Mouse (Mus musculus): ENCODE results near the gene Aplnr. TPM values are rescaled to one million over a fixed set of nuclear protein-coding genes. Genes with fewer than 3 reads are reported as not detected.

The Aplnr gene
- polyA plus RNA-seq, 1 experiment from 2014 or later: 84.1 TPM

DNA sequence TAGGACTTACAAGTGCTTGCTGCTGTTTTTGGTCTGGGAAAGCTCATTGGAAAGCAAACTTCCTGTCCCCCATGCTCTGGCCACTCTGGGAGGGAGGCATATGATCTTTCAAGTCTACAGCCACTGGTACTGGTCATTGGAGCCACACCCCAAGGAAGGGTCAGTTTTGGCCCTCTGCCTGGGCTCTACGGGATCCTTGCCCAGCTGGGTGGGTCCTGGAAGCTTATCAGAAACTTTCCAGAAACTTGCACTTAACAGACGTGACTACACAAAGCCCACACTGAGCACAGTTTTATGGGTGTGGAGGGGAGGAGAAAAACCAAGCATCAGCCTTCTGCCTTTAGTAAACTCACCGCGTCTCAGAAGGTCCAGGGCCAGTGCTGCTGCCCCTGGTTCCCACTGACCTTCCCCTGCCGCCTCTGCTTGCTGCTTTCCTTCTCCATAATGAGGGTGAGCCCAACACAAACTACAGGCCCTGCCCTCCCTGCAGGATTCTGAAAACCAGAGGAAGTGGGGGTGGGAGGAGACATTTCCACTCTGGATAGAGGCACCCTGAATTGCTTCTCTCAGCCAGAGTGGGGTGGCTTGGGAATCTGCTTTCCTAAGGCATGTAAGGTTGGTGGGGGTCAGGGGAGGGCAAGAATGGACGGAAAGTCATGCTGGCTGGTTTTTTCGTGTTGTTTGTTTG, 37.1 kb upstream of the Aplnr start:
- H3K4me1 ChIP-seq (ENCODE audit: insufficient read depth, low read depth, low read length): peaks cover 6% of the 10 kb centered on the region; the same call in 1 of the 2 replicates
- 0 out of 2 replicates have a peak overlapping the region, but pooled peaks have one; percentile 11 for H3K4me2 ChIP-seq (replicated peaks; ENCODE audit: low read depth, low read length)
- 22% methylated on average over 7 of the region's 7 CpGs for WGBS
- peak overlapping the region; percentile 83 for H3K27ac ChIP-seq (ENCODE audit: low read length)
- ATAC-seq (peak; percentile 95), DNase-seq (ENCODE audit: low spot score) (peak; percentile 84)
- peak; percentile 80 for TF ChIP-seq EP300 (IDR thresholded peaks at IDR 0.05)
- TF ChIP-seq CTCF (IDR thresholded peaks at IDR 0.05): no peak
- no peak overlapping the region for H3K4me3 ChIP-seq (ENCODE audit: low read depth, low read length)
- H3K9me3 ChIP-seq (ENCODE audit: low read length): no peaks in the 10 kb centered on the region
- H3K9ac ChIP-seq (replicated peaks; ENCODE audit: low read depth): no peak overlapping the region
- H3K36me3 ChIP-seq (ENCODE audit: insufficient read depth, low read length): no peaks in the 10 kb centered on the region
- no peaks in the 10 kb centered on the region for H3K27me3 ChIP-seq (replicated peaks; ENCODE audit: insufficient read depth, low read length)

DNA sequence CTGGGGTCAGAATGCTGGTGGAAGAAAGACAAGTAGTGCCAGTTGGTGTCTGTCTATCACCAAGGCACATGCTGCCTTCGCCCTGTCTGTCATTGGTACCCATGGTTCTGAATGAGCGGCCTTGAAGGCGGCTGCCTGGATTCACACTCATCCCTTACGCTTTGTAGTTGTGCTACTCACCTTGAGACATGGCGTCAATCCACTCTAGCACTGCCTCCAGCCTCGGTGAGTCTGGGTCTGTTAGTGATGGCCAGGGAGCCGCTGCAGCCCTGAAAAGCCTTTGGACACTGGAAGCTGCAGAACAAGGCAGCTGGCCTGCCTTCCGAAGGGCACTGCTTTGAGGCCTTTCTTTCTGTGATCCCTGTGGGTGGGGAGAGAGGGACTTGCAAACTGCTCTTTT, 32.8 kb upstream of the Aplnr start:
- Histone ChIP-seq H3K9ac (replicated peaks; ENCODE audit: low read depth) (no peak overlapping the region), H3K4me3 (ENCODE audit: low read depth, low read length) (no peak overlapping the region), H3K36me3 (ENCODE audit: insufficient read depth, low read length) (no peaks in the 10 kb centered on the region), H3K27ac (ENCODE audit: low read length) (no peak overlapping the region), H3K4me2 (replicated peaks; ENCODE audit: low read depth, low read length) (no peak overlapping the region), H3K9me3 (ENCODE audit: low read length) (no peaks in the 10 kb centered on the region), H3K27me3 (replicated peaks; ENCODE audit: insufficient read depth, low read length) (no peaks in the 10 kb centered on the region), H3K4me1 (ENCODE audit: insufficient read depth, low read depth, low read length) (peaks cover 19% of the 10 kb centered on the region; the same call in 1 of the 2 replicates)
- ATAC-seq (no peak), DNase-seq (ENCODE audit: low spot score) (no peak)
- 82% methylated on average over 8 of the region's 8 CpGs for WGBS
- TF ChIP-seq EP300 (IDR thresholded peaks at IDR 0.05) (no peak), CTCF (IDR thresholded peaks at IDR 0.05) (no peak)

DNA sequence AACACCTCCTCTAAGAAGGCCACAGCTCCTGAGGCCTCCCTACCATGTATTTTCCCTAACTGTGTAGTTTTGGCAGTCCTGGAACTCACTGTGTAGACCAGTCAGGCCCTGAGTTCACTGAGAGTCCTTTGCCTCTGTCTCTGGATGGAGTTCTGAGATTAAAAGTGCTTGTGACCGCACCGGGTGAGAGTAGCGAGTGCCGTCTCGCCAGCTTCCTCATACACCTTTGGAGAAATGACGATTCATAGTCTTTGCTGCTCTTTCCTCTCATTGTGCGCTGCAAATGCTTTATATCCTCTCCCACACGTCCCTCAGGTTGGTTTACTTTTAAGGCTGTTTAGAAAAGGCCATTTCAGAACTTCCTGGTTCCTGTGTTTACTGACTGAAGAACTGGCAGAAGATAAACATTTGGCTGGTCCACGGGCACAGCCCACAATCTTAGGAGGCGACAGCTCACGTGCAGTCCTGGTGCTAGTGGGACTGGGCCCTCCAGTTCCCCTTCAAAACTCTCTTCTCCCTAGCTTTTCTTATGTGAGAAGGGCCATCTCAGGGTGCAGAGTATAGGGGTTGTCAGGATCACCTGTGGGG, 30.5 kb upstream of the Aplnr start:
- DNase-seq (ENCODE audit: low spot score) (peak; percentile 83), ATAC-seq (peak; percentile 87)
- Histone ChIP-seq H3K27ac (ENCODE audit: low read length) (peak overlapping the region; percentile 77), H3K4me1 (ENCODE audit: insufficient read depth, low read depth, low read length) (peaks cover 14% of the 10 kb centered on the region; the same call in 1 of the 2 replicates), H3K4me2 (replicated peaks; ENCODE audit: low read depth, low read length) (peak overlapping the region; percentile 17), H3K36me3 (ENCODE audit: insufficient read depth, low read length) (no peaks in the 10 kb centered on the region), H3K9me3 (ENCODE audit: low read length) (no peaks in the 10 kb centered on the region), H3K27me3 (replicated peaks; ENCODE audit: insufficient read depth, low read length) (no peaks in the 10 kb centered on the region), H3K9ac (replicated peaks; ENCODE audit: low read depth) (peak overlapping the region; percentile 26; the same call in 1 of the 2 replicates), H3K4me3 (ENCODE audit: low read depth, low read length) (no peak overlapping the region)
- TF ChIP-seq EP300 (IDR thresholded peaks at IDR 0.05) (peak; percentile 77), CTCF (IDR thresholded peaks at IDR 0.05) (no peak)
- 17% methylated on average over 11 of the region's 11 CpGs for WGBS

DNA sequence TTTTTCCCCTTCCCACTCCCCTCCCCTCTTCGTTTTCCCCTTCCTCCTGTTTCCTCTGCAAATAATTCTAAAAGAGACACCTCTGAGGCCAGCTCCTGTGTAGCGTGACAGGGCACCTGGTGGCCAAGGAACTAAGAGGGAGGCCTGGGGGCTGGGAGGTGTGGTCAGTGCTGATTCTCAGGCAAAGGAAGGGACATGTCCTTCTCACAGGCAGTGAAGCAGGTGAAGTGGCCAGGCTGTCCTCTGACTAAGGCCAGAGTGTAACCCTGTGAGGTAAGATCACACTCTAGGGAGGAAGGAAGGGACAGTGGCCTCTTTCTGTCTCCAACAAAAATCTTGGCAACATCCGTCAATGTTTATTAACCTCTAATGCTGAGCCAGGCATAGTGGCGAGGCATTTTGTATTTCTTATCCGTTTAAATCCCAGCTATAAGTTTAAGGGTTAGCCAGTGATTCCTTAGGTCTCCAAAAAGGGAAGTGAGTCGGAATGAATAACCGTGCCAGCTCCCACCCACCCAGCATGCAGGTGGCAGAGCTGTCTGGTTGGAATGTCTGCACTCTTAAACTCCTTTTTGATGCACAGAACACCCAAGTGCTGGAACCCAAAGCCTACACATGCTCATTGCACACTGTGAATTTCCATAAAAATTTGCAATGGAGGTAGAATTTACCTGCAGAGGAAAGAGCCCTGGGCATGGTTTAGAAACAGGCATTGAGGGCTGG, 29.8 kb upstream of the Aplnr start:
- DNase-seq (ENCODE audit: low spot score) (peak; percentile 39), ATAC-seq (peak; percentile 54)
- H3K4me1 ChIP-seq (ENCODE audit: insufficient read depth, low read depth, low read length): peaks cover 14% of the 10 kb centered on the region; the same call in 1 of the 2 replicates
- TF ChIP-seq CTCF (IDR thresholded peaks at IDR 0.05) (no peak), EP300 (IDR thresholded peaks at IDR 0.05) (no peak)
- no peak overlapping the region for H3K4me3 ChIP-seq (ENCODE audit: low read depth, low read length)
- WGBS: 31% methylated on average over 7 of the region's 7 CpGs
- 0 out of 2 replicates have a peak overlapping the region, but pooled peaks have one; percentile 12 for H3K9ac ChIP-seq (replicated peaks; ENCODE audit: low read depth)
- H3K4me2 ChIP-seq (replicated peaks; ENCODE audit: low read depth, low read length): peak overlapping the region; percentile 17
- no peaks in the 10 kb centered on the region for H3K27me3 ChIP-seq (replicated peaks; ENCODE audit: insufficient read depth, low read length)
- peak overlapping the region; percentile 77 for H3K27ac ChIP-seq (ENCODE audit: low read length)
- H3K36me3 ChIP-seq (ENCODE audit: insufficient read depth, low read length): no peaks in the 10 kb centered on the region
- no peaks in the 10 kb centered on the region for H3K9me3 ChIP-seq (ENCODE audit: low read length)

DNA sequence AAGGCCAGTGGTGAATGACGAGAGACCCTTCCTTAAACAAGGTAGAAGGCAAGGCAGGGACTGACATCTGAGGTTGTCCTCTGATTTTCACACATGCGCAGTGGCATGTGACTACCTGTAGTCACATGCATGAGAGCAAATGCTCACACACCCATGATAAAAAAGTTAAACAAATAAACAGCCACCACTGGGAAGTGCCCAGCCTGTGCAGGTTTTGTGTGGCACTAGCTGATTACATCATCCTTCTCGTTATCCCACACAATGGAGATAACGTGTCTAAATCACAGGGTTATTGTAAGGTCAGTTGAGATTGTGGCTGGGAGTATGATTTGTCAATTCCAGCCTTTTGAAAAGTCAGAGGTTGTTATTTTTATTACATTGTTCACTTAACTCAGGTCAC, 29.1 kb upstream of the Aplnr start:
- DNase-seq (ENCODE audit: low spot score): peak; percentile 65
- Histone ChIP-seq H3K27ac (ENCODE audit: low read length) (0 out of 2 replicates have a peak overlapping the region, but pooled peaks have one; percentile 26), H3K27me3 (replicated peaks; ENCODE audit: insufficient read depth, low read length) (no peaks in the 10 kb centered on the region), H3K4me1 (ENCODE audit: insufficient read depth, low read depth, low read length) (peaks cover 14% of the 10 kb centered on the region; the same call in 1 of the 2 replicates), H3K4me2 (replicated peaks; ENCODE audit: low read depth, low read length) (no peak overlapping the region), H3K9me3 (ENCODE audit: low read length) (no peaks in the 10 kb centered on the region), H3K4me3 (ENCODE audit: low read depth, low read length) (no peak overlapping the region), H3K36me3 (ENCODE audit: insufficient read depth, low read length) (no peaks in the 10 kb centered on the region), H3K9ac (replicated peaks; ENCODE audit: low read depth) (no peak overlapping the region)
- ATAC-seq: peak; percentile 67
- TF ChIP-seq EP300 (IDR thresholded peaks at IDR 0.05) (peak; percentile 45; the same call in 1 of the 2 replicates), CTCF (IDR thresholded peaks at IDR 0.05) (no peak)
- 40% methylated on average over 4 of the region's 4 CpGs for WGBS

DNA sequence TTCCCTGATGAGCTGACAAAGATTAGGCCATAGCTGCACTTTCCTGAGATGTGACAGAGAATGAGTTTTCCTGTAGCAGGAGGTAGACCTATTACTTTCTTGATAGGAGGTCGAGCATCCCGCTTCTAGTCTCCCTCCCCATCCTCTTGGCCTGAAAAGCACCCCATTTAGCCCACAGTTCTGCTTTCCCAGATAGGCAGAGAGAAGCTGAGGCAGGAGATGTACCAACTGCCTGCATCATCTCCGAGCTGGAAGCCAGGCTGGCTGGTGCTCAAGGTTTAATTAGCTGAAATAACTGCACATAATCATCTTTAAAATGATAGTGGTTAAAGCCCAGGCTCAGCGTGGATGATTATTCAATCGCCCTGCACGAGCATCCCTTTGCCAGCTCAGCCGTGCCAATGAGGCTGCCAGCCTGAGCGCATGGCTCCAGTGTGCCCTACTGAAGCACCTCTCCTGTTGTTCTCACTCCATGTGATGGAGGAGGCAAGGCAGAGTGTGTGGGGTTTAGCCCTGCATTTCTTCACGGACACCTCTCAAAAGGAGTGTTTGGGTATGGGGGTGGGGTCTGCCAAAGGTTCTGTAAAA, 25.6 kb upstream of the Aplnr start:
- no peak overlapping the region for H3K9ac ChIP-seq (replicated peaks; ENCODE audit: low read depth)
- whole genome bisulfite sequencing: 80% methylated on average over 9 of the region's 9 CpGs
- DNase-seq (ENCODE audit: low spot score) (no peak), ATAC-seq (no peak)
- no peak overlapping the region for H3K4me3 ChIP-seq (ENCODE audit: low read depth, low read length)
- TF ChIP-seq CTCF (IDR thresholded peaks at IDR 0.05) (no peak), EP300 (IDR thresholded peaks at IDR 0.05) (no peak)
- H3K4me1 ChIP-seq (ENCODE audit: insufficient read depth, low read depth, low read length): peaks cover 14% of the 10 kb centered on the region; the same call in 1 of the 2 replicates
- no peaks in the 10 kb centered on the region for H3K36me3 ChIP-seq (ENCODE audit: insufficient read depth, low read length)
- H3K9me3 ChIP-seq (ENCODE audit: low read length): no peaks in the 10 kb centered on the region
- H3K4me2 ChIP-seq (replicated peaks; ENCODE audit: low read depth, low read length): no peak overlapping the region
- H3K27me3 ChIP-seq (replicated peaks; ENCODE audit: insufficient read depth, low read length): no peaks in the 10 kb centered on the region
- H3K27ac ChIP-seq (ENCODE audit: low read length): no peak overlapping the region

Measured in lung, postnatal 0 days (tissue).